Mouse (Mus musculus) cortical plate, adult 2 months (tissue): ENCODE results near the gene Olfr1487. TPM values are rescaled to one million over a fixed set of nuclear protein-coding genes. Genes with fewer than 3 reads are reported as not detected.
"Not testable (repeated sequence)": the region's sequence is repeated elsewhere in the genome, so short reads cannot be mapped to it uniquely, and the experiment has no call there.

Source experiments
- H3K27ac ChIP-seq: fragments of 200-500 bp; 2 replicates; pipeline ENCODE4 v1.5.1; 2012; ENCODE audit warnings: low read length, control low read depth, inconsistent platforms; ENCODE audit not compliant: insufficient read depth
- H3K4me1 ChIP-seq: fragments of 200-500 bp; 2 replicates; pipeline ENCODE4 v1.6.1; 2011; ENCODE audit warnings: low read length; ENCODE audit not compliant: control insufficient read depth, insufficient read depth
- H3K4me3 ChIP-seq: fragments of 200-500 bp; 2 replicates; pipeline ENCODE4 v1.5.1; 2011; ENCODE audit warnings: mild to moderate bottlenecking, low read length, control low read depth; ENCODE audit not compliant: insufficient read depth
- CTCF ChIP-seq: fragments of 200-500 bp; IDR thresholded peaks from 2 replicates; pipeline ENCODE4 v1.5.1; 2011; ENCODE audit warnings: mild to moderate bottlenecking, control low read depth, low read length; ENCODE audit not compliant: insufficient read depth; ENCODE audit errors: extremely low read depth
- POLR2A ChIP-seq: fragments of 200-500 bp; IDR thresholded peaks from 2 replicates; pipeline ENCODE4 v1.6.1; 2011; ENCODE audit warnings: mild to moderate bottlenecking, low read length, control low read depth; ENCODE audit not compliant: insufficient read depth; ENCODE audit errors: extremely low read depth
- polyA plus RNA-seq: library from polyadenylated mRNA; depleted of rRNA; stranded (reverse); fragments of >200 nt; gene quantifications from 2 replicates; pipeline ENCODE4 v1.2.3, GENCODE M21; 2012; rRNA removed

Olfr1487 gene
- not detected in 2 replicates for polyA plus RNA-seq

DNA sequence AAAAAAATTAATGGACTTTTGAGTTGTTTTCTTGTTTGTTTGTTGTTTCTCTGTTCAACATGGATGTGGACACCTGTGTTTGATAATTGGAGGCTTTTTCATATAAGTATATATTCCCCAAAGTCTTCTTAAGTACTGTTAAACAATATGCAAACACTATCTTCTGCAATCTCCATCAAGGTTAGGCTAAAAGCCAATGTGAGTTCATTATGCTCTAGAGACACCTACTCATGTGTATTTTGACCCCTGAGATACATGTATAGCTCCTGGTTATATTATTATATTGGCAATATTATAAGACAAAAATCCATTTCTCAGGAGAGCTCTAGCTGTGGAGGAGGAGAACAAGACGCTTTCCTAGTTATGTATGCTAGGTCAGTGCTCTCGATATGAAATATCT lies at the start of gene Olfr1487:
Gene Olfr1487 (plus strand): TSS at position 301 of the 400 bp plus-strand sequence.
- not testable (repeated sequence) for H3K4me3 ChIP-seq, H3K4me1 ChIP-seq, H3K27ac ChIP-seq

DNA sequence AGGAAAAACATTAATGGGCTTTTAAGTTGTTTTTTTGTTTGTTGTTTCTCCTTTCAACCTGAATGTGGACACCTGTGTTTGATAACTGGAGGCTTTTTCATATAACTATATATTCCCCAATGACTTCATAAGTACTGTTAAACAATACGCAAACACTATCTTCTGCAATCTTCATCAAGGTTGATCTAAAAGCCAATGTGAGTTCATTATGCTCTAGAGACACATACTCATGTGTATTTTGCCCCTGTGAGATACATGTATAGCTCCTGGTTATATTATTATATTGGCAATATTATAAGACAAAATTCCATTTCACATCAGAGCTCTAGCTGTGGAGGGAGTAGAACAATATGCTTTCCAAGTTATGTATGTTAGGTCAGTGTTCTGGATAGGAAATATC lies 34.0 kb upstream of the Olfr1487 start, which contains the start of gene Olfr1484:
Gene Olfr1484 (plus strand): TSS at position 301 of the 400 bp plus-strand sequence.
- Histone ChIP-seq H3K27ac (no peak within 1 kb of the TSS), H3K4me3 (no peak within 1 kb of the TSS), H3K4me1 (no peaks in the 10 kb centered on the region)
- TF ChIP-seq POLR2A (no peak), CTCF (no peak)

DNA sequence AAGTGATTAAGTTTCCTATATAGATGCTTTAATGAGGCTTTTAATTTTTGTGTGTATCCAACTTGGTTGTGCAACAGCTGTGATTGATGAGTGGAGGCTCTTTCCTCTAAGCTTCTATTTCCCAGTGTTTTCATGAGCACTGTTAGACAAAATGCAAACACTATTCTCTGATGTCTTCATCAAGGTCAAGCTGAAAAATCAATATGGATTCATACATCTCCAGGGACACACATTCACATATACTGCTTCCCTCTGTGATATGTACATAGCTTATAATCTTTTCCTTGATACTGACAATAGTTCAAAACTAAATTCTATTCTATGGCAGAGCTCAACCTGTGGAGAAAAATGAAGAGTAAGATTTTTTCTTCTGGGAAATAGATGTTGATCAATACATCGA lies 14.1 kb downstream of the Olfr1487 start, which contains the start of gene Olfr1489:
Gene Olfr1489 (plus strand): TSS at position 301 of the 400 bp plus-strand sequence.
- Histone ChIP-seq H3K27ac (no peak within 1 kb of the TSS), H3K4me1 (no peaks in the 10 kb centered on the region), H3K4me3 (no peak within 1 kb of the TSS)
- TF ChIP-seq POLR2A = no peak
- no peak for TF ChIP-seq CTCF

DNA sequence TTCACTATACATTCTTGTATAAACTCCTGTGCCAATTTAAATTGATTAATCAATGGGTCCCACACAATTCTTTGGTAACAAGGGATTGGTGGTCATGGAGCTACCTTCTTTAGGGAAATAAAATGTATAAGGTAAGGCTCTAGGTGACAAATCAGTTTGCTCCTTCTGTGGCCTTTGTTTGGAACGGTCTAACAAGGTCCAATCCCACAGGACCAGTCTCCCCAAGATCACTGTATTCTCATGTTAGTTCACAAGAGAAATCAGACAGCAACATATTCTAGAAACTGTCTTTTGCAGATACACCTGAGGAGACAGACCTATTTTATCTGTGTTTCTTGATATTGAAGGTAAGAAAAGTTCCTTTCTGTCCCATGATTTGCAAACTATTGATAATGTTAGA lies 33.6 kb downstream of the Olfr1487 start, which contains the start of gene Olfr1490:
Gene Olfr1490 (plus strand): TSS at position 301 of the 400 bp plus-strand sequence.
- no peak within 1 kb of the TSS for H3K4me3 ChIP-seq
- no peak for TF ChIP-seq CTCF
- no peak for TF ChIP-seq POLR2A
- H3K4me1 ChIP-seq = no peaks in the 10 kb centered on the region
- H3K27ac ChIP-seq = no peak within 1 kb of the TSS

Other genes starting within 250 kb of the Olfr1487 start
- not detected in 2 replicates for gene Olfr1469, start 209.5 kb upstream of the Olfr1487 start, polyA plus RNA-seq
- not detected in 2 replicates for gene Olfr1471, start 174.0 kb upstream of the Olfr1487 start, polyA plus RNA-seq
- gene Olfr1472, start 161.3 kb upstream of the Olfr1487 start, polyA plus RNA-seq = not detected in 2 replicates
- not detected in 2 replicates for gene Olfr1474, start 147.8 kb upstream of the Olfr1487 start, polyA plus RNA-seq
- gene Olfr1475, start 137.2 kb upstream of the Olfr1487 start, polyA plus RNA-seq = not detected in 2 replicates
- not detected in 2 replicates for gene Olfr1477, start 116.8 kb upstream of the Olfr1487 start, polyA plus RNA-seq
- gene Olfr1480, start 89.5 kb upstream of the Olfr1487 start, polyA plus RNA-seq = not detected in 2 replicates
- not detected in 2 replicates for gene Olfr1484, start 33.9 kb upstream of the Olfr1487 start, polyA plus RNA-seq
- not detected in 2 replicates for gene Olfr1489, start 14.2 kb downstream of the Olfr1487 start, polyA plus RNA-seq
- gene Olfr1490, start 33.7 kb downstream of the Olfr1487 start, polyA plus RNA-seq = not detected in 2 replicates
- not detected in 2 replicates for gene Olfr1491, start 79.9 kb downstream of the Olfr1487 start, polyA plus RNA-seq
- gene Olfr1493-ps1, start 105.9 kb downstream of the Olfr1487 start, polyA plus RNA-seq = not detected in 2 replicates
- gene Olfr1494, start 122.4 kb downstream of the Olfr1487 start, polyA plus RNA-seq = not detected in 2 replicates
- gene Olfr1495, start 147.2 kb downstream of the Olfr1487 start, polyA plus RNA-seq = not detected in 2 replicates
- gene Olfr1496, start 160.5 kb downstream of the Olfr1487 start, polyA plus RNA-seq = not detected in 2 replicates
- not detected in 2 replicates for gene Olfr1497, start 180.8 kb downstream of the Olfr1487 start, polyA plus RNA-seq
- not detected in 2 replicates for gene Olfr1499, start 202.1 kb downstream of the Olfr1487 start, polyA plus RNA-seq
- not detected in 2 replicates for gene Olfr1500, start 213.1 kb downstream of the Olfr1487 start, polyA plus RNA-seq
- not detected in 2 replicates for gene Olfr1501, start 233.3 kb downstream of the Olfr1487 start, polyA plus RNA-seq
- gene Olfr1502, start 244.4 kb downstream of the Olfr1487 start, polyA plus RNA-seq = not detected in 2 replicates